Mouse (Mus musculus): Measurements from ENCODE around the gene Tor1a.

The Tor1a gene

GRCm38 (mm10) chr2:30967352-30968327 is at the start of gene Tor1a:
Tor1a (minus strand) TSS chr2:30967933.
- peak; percentile 86 for DNase-seq (ENCODE audit: low read depth, low spot score)

- DNase-seq (ENCODE audit: low read depth, low spot score), result no peak
Observed at GRCm38 (mm10) chr2:31013371-31014120, 45.8 kb upstream of the Tor1a start.

GRCm38 (mm10) chr2:31007208-31007607 is 39.5 kb upstream of the Tor1a start:
- no peak for DNase-seq (ENCODE audit: low read depth, low spot score)

GRCm38 (mm10) chr2:31006434-31006833 is 38.7 kb upstream of the Tor1a start:
- DNase-seq (ENCODE audit: low read depth, low spot score), result no peak

GRCm38 (mm10) chr2:31005453-31005852 is 37.7 kb upstream of the Tor1a start:
- DNase-seq (ENCODE audit: low read depth, low spot score), result no peak

GRCm38 (mm10) chr2:31002857-31003256 is 35.1 kb upstream of the Tor1a start:
- DNase-seq (ENCODE audit: low read depth, low spot score), result no peak

GRCm38 (mm10) chr2:30998443-30999260 is 30.9 kb upstream of the Tor1a start:
- DNase-seq (ENCODE audit: low read depth, low spot score), result no peak

GRCm38 (mm10) chr2:30995432-30995996 is 27.8 kb upstream of the Tor1a start:
- no peak for DNase-seq (ENCODE audit: low read depth, low spot score)

- no peak for DNase-seq (ENCODE audit: low read depth, low spot score)
Observed at GRCm38 (mm10) chr2:30994853-30995252, 27.1 kb upstream of the Tor1a start.

- no peak for DNase-seq (ENCODE audit: low read depth, low spot score)
Observed at GRCm38 (mm10) chr2:30990221-30990620, 22.5 kb upstream of the Tor1a start.

GRCm38 (mm10) chr2:30985111-30986020 is 17.6 kb upstream of the Tor1a start:
- no peak for DNase-seq (ENCODE audit: low read depth, low spot score)

- no peak for DNase-seq (ENCODE audit: low read depth, low spot score)
Observed at GRCm38 (mm10) chr2:30983024-30983423, 15.3 kb upstream of the Tor1a start.

GRCm38 (mm10) chr2:30981790-30982513 is 14.2 kb upstream of the Tor1a start, which contains the start of the genes BC005624 and Usp20:
BC005624 (minus strand) TSS chr2:30982201.
Usp20 (plus strand) TSS chr2:30982279.
- DNase-seq (ENCODE audit: low read depth, low spot score), result peak; percentile 100

GRCm38 (mm10) chr2:30966826-30967225 is 907 bp downstream of the Tor1a start:
- no peak for DNase-seq (ENCODE audit: low read depth, low spot score)

GRCm38 (mm10) chr2:30965627-30966026 is 2.1 kb downstream of the Tor1a start:
- no peak for DNase-seq (ENCODE audit: low read depth, low spot score)

GRCm38 (mm10) chr2:30962570-30963254 is 5.0 kb downstream of the Tor1a start:
- DNase-seq (ENCODE audit: low read depth, low spot score), result no peak

GRCm38 (mm10) chr2:30959856-30960255 is 7.9 kb downstream of the Tor1a start:
- DNase-seq (ENCODE audit: low read depth, low spot score), result no peak

- DNase-seq (ENCODE audit: low read depth, low spot score), result no peak
Observed at GRCm38 (mm10) chr2:30958726-30959125, 9.0 kb downstream of the Tor1a start.

- no peak for DNase-seq (ENCODE audit: low read depth, low spot score)
Observed at GRCm38 (mm10) chr2:30957511-30957910, 10.2 kb downstream of the Tor1a start.
